Mouse (Mus musculus) testis, adult 2 months (tissue): Measurements from ENCODE around the gene Plekhn1.

ENCODE experiments used
- CTCF ChIP-seq: fragments of 200-500 bp; IDR thresholded peaks from 2 replicates; pipeline ENCODE4 v1.5.1; 2012; ENCODE audit warnings: low read depth, mild to moderate bottlenecking, inconsistent platforms, low read length, moderate library complexity; ENCODE audit not compliant: control insufficient read depth, insufficient read depth, insufficient replicate concordance
- POLR2A ChIP-seq: fragments of 200-500 bp; IDR thresholded peaks from 2 replicates; pipeline ENCODE4 v1.6.1; 2012; ENCODE audit warnings: low read depth, mild to moderate bottlenecking, inconsistent platforms, low read length, moderate library complexity; ENCODE audit not compliant: control insufficient read depth

DNA sequence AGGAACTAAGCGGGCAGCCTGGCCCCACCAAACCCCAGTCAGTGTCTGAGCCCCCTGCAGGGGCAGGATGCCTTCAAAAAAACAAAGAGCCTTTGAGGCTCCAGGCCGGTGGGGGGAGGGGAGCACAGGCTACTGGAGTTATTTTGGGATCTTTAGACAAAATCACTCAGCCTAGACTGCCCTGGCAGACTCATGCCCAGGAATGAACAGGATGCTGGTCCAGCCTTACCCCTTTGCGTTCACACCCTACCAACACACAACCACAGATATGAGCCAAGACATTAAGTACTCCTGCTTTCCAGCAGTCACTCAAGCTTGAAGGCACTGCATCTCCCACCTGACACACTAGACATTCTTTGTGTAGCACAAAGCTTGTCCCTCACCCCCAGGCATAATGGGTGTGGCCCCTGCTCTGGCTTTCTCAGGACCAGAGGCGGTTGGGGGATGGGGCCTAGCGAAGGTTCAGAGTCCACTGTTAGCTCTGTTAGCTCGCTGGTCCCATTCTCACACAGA, 45.8 kb downstream of the Plekhn1 start:
- no peak for TF ChIP-seq POLR2A
- no peak for TF ChIP-seq CTCF
